Mouse (Mus musculus) neural tube, embryonic 15.5 days (tissue): Measurements from ENCODE around the gene Rabgap1l. TPM values are rescaled to one million over a fixed set of nuclear protein-coding genes. Genes with fewer than 3 reads are reported as not detected.
A peak's percentile ranks its signal among the peaks of the same experiment; 100 is the strongest.

Source experiments
- ATAC-seq: fragments of 200-750 bp; cut with Nextera tagmentation; 2 replicates; pipeline ENCODE4 v1.8.0; 2017; ENCODE audit warnings: mild to moderate bottlenecking, moderate TSS enrichment, moderate library complexity; ENCODE audit not compliant: low FRiP score
- H3K27ac ChIP-seq: fragments of 300-500 bp; sonication (generic); replicated peaks from 2 replicates; pipeline ENCODE4 v1.5.1; 2015; ENCODE audit warnings: mild to moderate bottlenecking, inconsistent platforms
- H3K27me3 ChIP-seq: fragments of 300-500 bp; sonication (generic); replicated peaks from 2 replicates; pipeline ENCODE4 v1.6.1; 2015; ENCODE audit warnings: inconsistent platforms
- H3K36me3 ChIP-seq: fragments of 300-500 bp; sonication (generic); 2 replicates; pipeline ENCODE4 v1.6.1; 2015; ENCODE audit warnings: inconsistent platforms
- H3K4me1 ChIP-seq: fragments of 300-500 bp; sonication (generic); 2 replicates; pipeline ENCODE4 v1.6.1; 2015; ENCODE audit warnings: inconsistent platforms
- H3K4me2 ChIP-seq: fragments of 300-500 bp; sonication (generic); 2 replicates; pipeline ENCODE4 v1.6.1; 2015; ENCODE audit warnings: inconsistent platforms, mild to moderate bottlenecking, moderate library complexity
- H3K4me3 ChIP-seq: fragments of 300-500 bp; sonication (generic); replicated peaks from 2 replicates; pipeline ENCODE4 v1.5.1; 2015; ENCODE audit warnings: mild to moderate bottlenecking, inconsistent platforms
- H3K9ac ChIP-seq: fragments of 300-500 bp; sonication (generic); replicated peaks from 2 replicates; pipeline ENCODE4 v1.6.1; 2015; ENCODE audit warnings: mild to moderate bottlenecking, inconsistent platforms
- H3K9me3 ChIP-seq: fragments of 300-500 bp; sonication (generic); replicated peaks from 2 replicates; pipeline ENCODE4 v1.6.1; 2016; ENCODE audit warnings: inconsistent platforms
- WGBS: fragments of 180-500 bp; shearing (Covaris S2); methylation state at CpG from one replicate; pipeline ENCODE4 v1.1.7; 2015; ENCODE audit warnings: mixed read lengths; 5-methylcytosine and 5-hydroxymethylcytosine counted together
- polyA plus RNA-seq: library from polyadenylated mRNA; unstranded; fragments of >200 nt; fragmentation: Nextera tagmentation; extraction: Ambion mirVana; gene quantifications from 2 replicates; pipeline ENCODE4 v1.2.1, GENCODE M21; 2015

Rabgap1l gene
- polyA plus RNA-seq, 1 experiment from 2014 or later = 31.3 TPM

GRCm38 (mm10) chr1:160399428-160399827 lies 393.6 kb downstream of the Rabgap1l start:
- Histone ChIP-seq H3K4me3 (no peak overlapping the region), H3K36me3 (no peaks in the 10 kb centered on the region), H3K9ac (no peak overlapping the region), H3K27me3 (no peaks in the 10 kb centered on the region), H3K4me1 (no peaks in the 10 kb centered on the region), H3K27ac (no peak overlapping the region), H3K9me3 (no peaks in the 10 kb centered on the region), H3K4me2 (no peak overlapping the region)
- no peak for ATAC-seq

DNA sequence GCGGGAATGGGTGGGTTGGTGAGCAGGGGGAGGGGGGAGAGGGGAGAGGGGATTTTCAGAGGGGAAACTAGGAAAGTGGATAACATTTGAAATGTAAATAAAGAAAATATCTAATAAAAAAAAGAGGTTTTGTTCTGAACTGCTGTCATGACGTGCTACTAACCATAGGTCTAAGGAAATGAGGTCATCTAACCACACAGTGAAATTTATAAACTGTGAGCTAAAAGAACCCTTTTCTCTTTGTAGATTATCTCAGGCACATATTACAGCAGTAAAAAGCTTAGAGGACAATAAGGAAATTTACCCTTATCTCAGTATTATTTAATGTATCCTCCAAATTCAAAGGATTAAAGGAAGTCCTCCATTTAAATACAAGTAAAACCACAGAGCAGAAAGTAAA lies 396.0 kb downstream of the Rabgap1l start:
- H3K36me3 ChIP-seq = no peaks in the 10 kb centered on the region
- no peak overlapping the region for H3K9ac ChIP-seq
- no peaks in the 10 kb centered on the region for H3K9me3 ChIP-seq
- no peak overlapping the region for H3K4me2 ChIP-seq
- H3K4me1 ChIP-seq = no peaks in the 10 kb centered on the region
- no peak overlapping the region for H3K27ac ChIP-seq
- no peak overlapping the region for H3K4me3 ChIP-seq
- WGBS = 79% methylated on average over 2 of the region's 2 CpGs
- ATAC-seq = no peak
- no peaks in the 10 kb centered on the region for H3K27me3 ChIP-seq

DNA sequence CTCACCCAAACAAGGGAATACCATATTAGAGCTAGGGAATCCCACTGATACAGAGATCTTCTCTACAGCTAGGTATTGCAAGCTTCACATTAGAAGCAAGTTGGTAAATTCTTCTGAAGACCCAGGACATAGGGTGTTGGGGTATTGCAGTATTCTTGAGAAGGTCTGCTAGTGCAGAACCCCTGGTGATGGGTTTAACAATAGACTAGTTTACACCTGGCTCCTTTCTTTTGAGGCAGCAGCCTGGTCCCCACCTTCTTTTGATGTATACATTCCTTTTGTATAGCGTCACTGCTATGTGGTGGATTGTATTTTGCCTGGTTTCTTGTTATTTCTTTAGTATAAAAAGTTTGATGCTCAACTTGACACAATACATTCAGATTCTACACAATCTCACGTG lies 405.6 kb downstream of the Rabgap1l start:
- Histone ChIP-seq H3K27ac (no peak overlapping the region), H3K36me3 (no peaks in the 10 kb centered on the region), H3K9ac (no peak overlapping the region), H3K4me3 (no peak overlapping the region), H3K4me1 (no peaks in the 10 kb centered on the region), H3K9me3 (no peaks in the 10 kb centered on the region), H3K4me2 (no peak overlapping the region), H3K27me3 (no peaks in the 10 kb centered on the region)
- ATAC-seq = no peak
- 70% methylated on average over 2 of the region's 2 CpGs for WGBS

DNA sequence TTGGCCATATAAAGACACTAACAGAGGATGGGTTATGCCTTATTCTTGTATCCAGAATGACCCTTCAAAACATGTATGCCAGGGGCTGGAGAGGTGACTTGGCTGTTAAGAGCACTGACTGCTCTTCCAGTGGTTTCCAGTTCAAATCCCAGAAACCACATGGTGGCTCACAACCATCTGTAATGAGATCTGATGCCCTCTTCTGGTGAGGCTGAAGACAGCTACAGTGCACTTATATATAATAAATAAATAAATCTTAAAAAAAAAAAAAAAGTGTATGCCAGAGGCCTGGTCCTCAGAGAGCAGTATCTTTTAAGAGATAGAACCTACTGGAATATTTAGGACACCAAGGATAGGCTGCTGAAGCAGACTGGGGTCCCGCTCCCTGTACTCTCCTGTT lies 414.6 kb downstream of the Rabgap1l start:
- Histone ChIP-seq H3K9ac (no peak overlapping the region), H3K27me3 (no peaks in the 10 kb centered on the region), H3K4me2 (no peak overlapping the region), H3K36me3 (no peaks in the 10 kb centered on the region), H3K4me3 (no peak overlapping the region), H3K27ac (no peak overlapping the region), H3K9me3 (no peaks in the 10 kb centered on the region), H3K4me1 (no peaks in the 10 kb centered on the region)
- 100% methylated on average over 1 of the region's 1 CpGs for WGBS
- ATAC-seq = no peak

DNA sequence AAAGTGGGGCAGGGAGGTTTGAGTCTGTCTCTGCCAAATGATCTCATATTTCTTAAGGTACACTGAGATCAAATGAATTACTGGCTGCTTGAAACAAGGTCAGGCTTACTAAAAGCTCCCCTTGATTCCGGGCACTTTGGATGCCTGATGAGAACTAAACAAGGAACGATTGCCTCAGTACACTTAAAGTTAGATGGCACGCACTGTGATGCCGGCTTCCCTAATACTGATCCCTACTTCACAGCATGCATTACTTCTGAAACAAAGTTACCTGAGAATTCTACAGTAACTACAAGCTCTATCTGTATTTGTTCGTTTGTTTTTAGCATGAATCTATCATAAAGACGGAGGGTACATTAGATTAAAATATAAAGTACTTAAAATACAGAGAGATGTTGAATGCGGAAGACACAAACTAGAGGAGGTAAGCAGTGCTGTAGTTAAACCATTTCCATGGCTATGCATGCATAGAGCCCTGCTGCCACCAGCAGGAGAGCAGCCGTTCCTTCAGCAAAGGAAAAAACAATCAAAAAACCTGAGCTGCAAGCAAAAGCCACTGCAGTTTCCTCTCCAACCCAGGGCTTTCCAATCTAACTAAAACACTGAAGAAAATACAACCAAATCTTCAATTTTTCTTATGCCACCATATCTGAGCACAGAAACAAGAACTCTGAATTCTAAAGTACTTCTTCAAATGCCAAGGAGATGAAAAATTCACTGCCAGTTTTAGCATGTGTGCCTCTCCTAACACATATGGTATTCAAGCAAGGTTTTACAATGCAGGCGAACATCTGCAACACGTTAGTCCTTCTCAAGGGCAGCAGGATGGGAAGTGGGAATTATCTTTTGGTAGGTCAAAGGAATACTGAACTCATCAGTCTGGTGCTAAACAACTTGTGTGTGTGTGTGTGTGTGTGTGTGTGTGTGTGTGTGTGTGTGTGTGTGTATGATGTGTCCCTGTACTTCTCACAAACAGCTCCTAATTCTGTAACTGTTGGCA lies 415.4 kb downstream of the Rabgap1l start:
- peak; percentile 95 for ATAC-seq
- Histone ChIP-seq H3K27me3 (no peaks in the 10 kb centered on the region), H3K9ac (no peak overlapping the region), H3K4me2 (no peak overlapping the region), H3K9me3 (no peaks in the 10 kb centered on the region), H3K27ac (no peak overlapping the region), H3K4me3 (no peak overlapping the region), H3K4me1 (no peaks in the 10 kb centered on the region), H3K36me3 (no peaks in the 10 kb centered on the region)
- 67% methylated on average over 10 of the region's 10 CpGs for WGBS

GRCm38 (mm10) chr1:160374490-160374889 lies 418.5 kb downstream of the Rabgap1l start:
- no peak overlapping the region for H3K9ac ChIP-seq
- no peaks in the 10 kb centered on the region for H3K36me3 ChIP-seq
- no peak overlapping the region for H3K4me2 ChIP-seq
- H3K4me1 ChIP-seq = no peaks in the 10 kb centered on the region
- H3K27me3 ChIP-seq = no peaks in the 10 kb centered on the region
- H3K9me3 ChIP-seq = no peaks in the 10 kb centered on the region
- H3K27ac ChIP-seq = no peak overlapping the region
- no peak overlapping the region for H3K4me3 ChIP-seq
- ATAC-seq = no peak

- Histone ChIP-seq H3K27ac (no peak overlapping the region), H3K36me3 (no peaks in the 10 kb centered on the region), H3K4me1 (no peaks in the 10 kb centered on the region), H3K4me3 (no peak overlapping the region), H3K27me3 (no peaks in the 10 kb centered on the region), H3K4me2 (no peak overlapping the region), H3K9ac (no peak overlapping the region), H3K9me3 (no peaks in the 10 kb centered on the region)
- WGBS = 83% methylated on average over 7 of the region's 7 CpGs
- no peak for ATAC-seq
Observed at GRCm38 (mm10) chr1:160373306-160373705, 419.7 kb downstream of the Rabgap1l start.

GRCm38 (mm10) chr1:160371696-160372095 lies 421.3 kb downstream of the Rabgap1l start:
- Histone ChIP-seq H3K36me3 (no peaks in the 10 kb centered on the region), H3K9me3 (no peaks in the 10 kb centered on the region), H3K27ac (no peak overlapping the region), H3K9ac (no peak overlapping the region), H3K4me3 (no peak overlapping the region), H3K4me2 (no peak overlapping the region), H3K27me3 (no peaks in the 10 kb centered on the region), H3K4me1 (no peaks in the 10 kb centered on the region)
- ATAC-seq = no peak

DNA sequence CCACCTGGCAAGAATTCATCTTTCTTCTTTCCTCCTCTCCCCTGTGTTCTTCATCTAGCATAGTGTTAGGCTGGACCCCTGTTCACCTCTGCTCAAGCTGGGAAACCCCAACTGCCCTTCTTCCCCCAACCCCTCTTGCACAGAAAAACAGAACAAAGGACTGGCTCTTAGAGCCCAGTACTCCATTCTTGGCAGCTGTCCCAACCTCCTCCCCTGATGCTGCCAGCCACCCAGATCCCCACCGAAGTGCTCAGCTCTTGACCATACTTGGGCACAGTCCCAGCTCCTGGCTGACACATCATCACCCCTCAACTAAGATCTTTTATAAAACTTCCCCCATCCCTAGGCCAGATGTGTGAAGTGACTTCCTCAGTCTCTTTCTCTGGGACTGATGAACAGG lies 422.5 kb downstream of the Rabgap1l start:
- no peak overlapping the region for H3K27ac ChIP-seq
- H3K9me3 ChIP-seq = no peaks in the 10 kb centered on the region
- no peaks in the 10 kb centered on the region for H3K27me3 ChIP-seq
- ATAC-seq = peak; percentile 45; the same call in 1 of the 2 replicates
- H3K4me1 ChIP-seq = no peaks in the 10 kb centered on the region
- no peak overlapping the region for H3K4me3 ChIP-seq
- no peak overlapping the region for H3K9ac ChIP-seq
- WGBS = 74% methylated on average over 1 of the region's 1 CpGs
- H3K4me2 ChIP-seq = no peak overlapping the region
- H3K36me3 ChIP-seq = no peaks in the 10 kb centered on the region

GRCm38 (mm10) chr1:160366615-160367014 lies 426.4 kb downstream of the Rabgap1l start:
- no peaks in the 10 kb centered on the region for H3K36me3 ChIP-seq
- no peak overlapping the region for H3K27ac ChIP-seq
- no peak for ATAC-seq
- 79% methylated on average over 3 of the region's 3 CpGs for WGBS
- no peaks in the 10 kb centered on the region for H3K27me3 ChIP-seq
- no peak overlapping the region for H3K9ac ChIP-seq
- H3K4me2 ChIP-seq = no peak overlapping the region
- H3K9me3 ChIP-seq = no peaks in the 10 kb centered on the region
- H3K4me3 ChIP-seq = no peak overlapping the region
- H3K4me1 ChIP-seq = no peaks in the 10 kb centered on the region

DNA sequence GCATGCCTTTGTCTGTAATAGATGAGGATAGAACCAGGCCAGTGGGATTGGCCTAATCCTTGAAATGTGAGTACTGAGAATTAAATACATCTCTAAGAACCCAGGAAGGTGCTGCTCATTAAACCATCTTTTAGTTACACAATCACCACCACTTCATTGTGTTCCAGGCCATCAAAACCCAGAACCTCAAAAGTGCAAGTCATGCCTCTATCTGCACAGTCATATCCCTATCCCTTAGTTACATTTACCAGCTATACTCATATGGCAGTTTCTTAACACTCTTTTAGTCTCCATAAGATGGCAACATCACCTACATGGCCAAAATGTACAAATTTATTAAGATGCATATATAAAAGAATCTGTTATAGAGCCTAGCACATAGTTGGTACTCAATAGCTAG lies 435.7 kb downstream of the Rabgap1l start:
- Histone ChIP-seq H3K27ac (no peak overlapping the region), H3K9ac (no peak overlapping the region), H3K4me2 (no peak overlapping the region), H3K36me3 (no peaks in the 10 kb centered on the region), H3K4me3 (no peak overlapping the region), H3K9me3 (no peaks in the 10 kb centered on the region), H3K4me1 (0 out of 2 replicates have a peak, but pooled peaks cover 4% of the 10 kb centered on the region), H3K27me3 (no peaks in the 10 kb centered on the region)
- no peak for ATAC-seq

- Histone ChIP-seq H3K4me2 (no peak overlapping the region), H3K36me3 (no peaks in the 10 kb centered on the region), H3K27me3 (no peaks in the 10 kb centered on the region), H3K27ac (no peak overlapping the region), H3K9me3 (no peaks in the 10 kb centered on the region), H3K4me3 (no peak overlapping the region), H3K4me1 (peaks cover 12% of the 10 kb centered on the region), H3K9ac (no peak overlapping the region)
- WGBS = 86% methylated on average over 6 of the region's 6 CpGs
- ATAC-seq = no peak
Observed at GRCm38 (mm10) chr1:160353732-160354455, 439.1 kb downstream of the Rabgap1l start.
